Mouse (Mus musculus) mouse trophoblast stem cell (cell line): ENCODE results near the gene Pcyt2.
"Not testable (repeated sequence)": the region's sequence is repeated elsewhere in the genome, so short reads cannot be mapped to it uniquely, and the experiment has no call there.

Experiments used
- in situ Hi-C, 2 experiments: fragments of 300-500 bp; cut with MseI, MboI; formaldehyde crosslinking; loops; 2 replicates in 1 of 2; 3 replicates in 1 of 2; pipeline ENCODE4 v1.15.1; 2025

The Pcyt2 gene

GRCm38 (mm10) chr11:120616617-120617294 is 980 bp downstream of the Pcyt2 start:
- in situ Hi-C loops, result no loop called here

- in situ Hi-C loops, result no loop called here
Observed at GRCm38 (mm10) chr11:120615606-120616203, 2.0 kb downstream of the Pcyt2 start.

- in situ Hi-C loops, result no loop called here
Observed at GRCm38 (mm10) chr11:120615167-120615566, 2.6 kb downstream of the Pcyt2 start.

- in situ Hi-C loops, result no loop called here
Observed at GRCm38 (mm10) chr11:120613976-120614375, 3.8 kb downstream of the Pcyt2 start.

- in situ Hi-C loops, result no loop called here
Observed at GRCm38 (mm10) chr11:120613481-120613972, 4.2 kb downstream of the Pcyt2 start.

- in situ Hi-C loops, result no loop called here
Observed at GRCm38 (mm10) chr11:120612763-120613162, 5.0 kb downstream of the Pcyt2 start.

GRCm38 (mm10) chr11:120610477-120611046 is 7.2 kb downstream of the Pcyt2 start:
- in situ Hi-C loops, result no loop called here

GRCm38 (mm10) chr11:120609250-120609649 is 8.5 kb downstream of the Pcyt2 start:
- in situ Hi-C loops, result no loop called here

- in situ Hi-C loops, result no loop called here
Observed at GRCm38 (mm10) chr11:120608241-120609034, 9.3 kb downstream of the Pcyt2 start, which contains the start of gene Npb. TSS of gene Npb (plus strand) at chr11:120608477.

GRCm38 (mm10) chr11:120606764-120607163 is 11.0 kb downstream of the Pcyt2 start:
- in situ Hi-C loops, result no loop called here

- in situ Hi-C loops, result no loop called here
Observed at GRCm38 (mm10) chr11:120605667-120606066, 12.1 kb downstream of the Pcyt2 start.

- in situ Hi-C loops, result no loop called here
Observed at GRCm38 (mm10) chr11:120603545-120603944, 14.2 kb downstream of the Pcyt2 start.

GRCm38 (mm10) chr11:120600716-120601115 is 17.0 kb downstream of the Pcyt2 start:
- in situ Hi-C loops, result no loop called here

GRCm38 (mm10) chr11:120598990-120599549 is 18.7 kb downstream of the Pcyt2 start:
- in situ Hi-C loops, result no loop called here

- in situ Hi-C loops, result no loop called here
Observed at GRCm38 (mm10) chr11:120598283-120598989, 19.3 kb downstream of the Pcyt2 start, which contains the start of the genes Alyref and Anapc11. TSS of gene Alyref (minus strand) at chr11:120598365. TSS of gene Anapc11 (plus strand) at chr11:120598421.

- in situ Hi-C loops, result no loop called here
Observed at GRCm38 (mm10) chr11:120597240-120598235, 20.2 kb downstream of the Pcyt2 start.

GRCm38 (mm10) chr11:120588531-120588930 is 29.2 kb downstream of the Pcyt2 start:
- in situ Hi-C loops, result no loop called here

GRCm38 (mm10) chr11:120583937-120584336 is 33.8 kb downstream of the Pcyt2 start:
- in situ Hi-C loops, result no loop called here

GRCm38 (mm10) chr11:120582982-120583293 is 34.8 kb downstream of the Pcyt2 start:
- in situ Hi-C loops, result not testable (repeated sequence)
